Mouse (Mus musculus) naive thymus-derived CD4-positive, alpha-beta T cell, adult 2 months (primary cell): ENCODE measurements around the gene Gaa.
"Not testable (repeated sequence)": the region's sequence is repeated elsewhere in the genome, so short reads cannot be mapped to it uniquely, and the experiment has no call there.

Experiments used
- DNase-seq: peaks from one replicate; pipeline ENCODE4 v3.0.0-alpha.2; 2011; ENCODE audit warnings: low read depth

Gene Gaa

DNA sequence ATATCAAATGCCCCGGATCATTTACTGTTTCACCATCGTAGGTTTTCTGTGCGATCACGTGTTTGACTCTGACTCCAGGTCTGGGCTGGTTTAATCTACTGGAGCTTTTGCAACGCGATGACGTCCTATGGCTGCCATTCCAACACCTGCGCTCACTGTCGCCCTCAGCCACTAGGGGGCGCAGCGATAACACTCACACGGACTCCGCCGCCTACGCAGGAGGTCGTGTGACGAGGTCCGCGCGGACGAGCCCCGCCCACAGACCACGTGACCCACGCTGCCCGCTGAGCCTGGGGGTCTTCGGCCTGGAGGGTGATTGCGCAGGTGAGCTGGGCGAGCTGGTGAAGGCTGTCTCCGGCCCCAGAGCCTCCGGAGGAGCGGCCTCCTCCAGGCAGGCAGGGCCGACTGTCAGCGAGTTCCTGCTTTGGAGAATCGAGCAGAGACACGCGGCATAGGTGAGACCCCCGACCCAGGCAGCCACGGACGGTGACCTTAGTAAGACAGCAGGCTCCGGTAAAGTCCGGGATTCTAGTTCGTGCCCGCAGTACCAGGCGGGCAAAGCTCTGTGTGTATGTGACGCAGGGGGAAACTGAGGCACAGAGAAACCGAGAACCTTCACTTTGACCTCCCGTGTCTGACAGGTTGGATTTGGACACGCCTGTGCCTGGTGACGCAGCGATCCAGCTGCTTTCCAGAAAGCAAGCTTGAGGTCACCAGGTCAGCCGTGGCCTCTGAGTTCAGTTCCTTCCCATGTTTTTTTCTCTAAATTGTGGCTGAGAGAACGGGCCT is at the start of gene Gaa:
Gene Gaa (plus strand): TSS at position 120 of the 789 bp plus-strand sequence.
- peak; percentile 99 for DNase-seq

DNA sequence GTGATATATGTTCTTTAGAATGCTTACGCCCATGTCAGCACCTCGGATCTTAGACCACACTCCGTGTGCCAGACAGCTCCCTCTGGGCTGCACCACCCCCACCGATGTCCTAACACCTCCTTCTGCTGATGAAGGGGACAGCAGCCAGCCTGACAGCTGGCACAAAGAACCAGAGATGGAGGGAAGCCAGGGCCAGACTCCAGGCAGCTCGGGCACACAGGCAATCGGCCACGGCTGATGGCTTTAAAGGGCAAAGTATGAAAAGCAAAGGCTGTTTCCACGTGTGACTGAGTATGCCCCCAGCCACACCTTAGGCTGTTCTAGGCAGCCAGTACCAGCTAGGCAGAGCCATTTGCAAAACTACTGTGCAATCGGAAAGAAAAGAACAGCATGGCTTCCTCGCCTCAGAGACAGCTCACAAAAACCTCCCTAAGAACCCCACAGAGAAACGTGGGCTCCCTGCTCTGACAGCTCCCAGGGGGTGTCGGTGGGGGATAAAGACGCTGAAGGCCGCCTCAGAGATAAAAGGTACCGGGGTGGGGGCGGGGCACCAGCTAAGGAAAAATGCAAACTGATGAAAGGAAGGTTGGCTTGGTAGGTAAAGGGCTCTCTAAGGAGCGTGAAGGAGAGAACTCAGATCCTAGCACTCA is 47.7 kb upstream of the Gaa start:
- DNase-seq: no peak

GRCm38 (mm10) chr11:119221812-119222510 is 45.7 kb upstream of the Gaa start:
- no peak for DNase-seq

GRCm38 (mm10) chr11:119223124-119223890 is 44.4 kb upstream of the Gaa start:
- no peak for DNase-seq

- DNase-seq: no peak
Measured at GRCm38 (mm10) chr11:119224926-119225325, 42.8 kb upstream of the Gaa start.

GRCm38 (mm10) chr11:119225634-119226033 is 42.1 kb upstream of the Gaa start:
- no peak for DNase-seq

- no peak for DNase-seq
Measured at GRCm38 (mm10) chr11:119227591-119227990, 40.1 kb upstream of the Gaa start.

GRCm38 (mm10) chr11:119228091-119228781 is 39.5 kb upstream of the Gaa start, which contains the start of the genes Tbc1d16 and Ccdc40:
TSS of gene Tbc1d16 (minus strand) at chr11:119228499.
TSS of gene Ccdc40 (plus strand) at chr11:119228572.
- DNase-seq: peak; percentile 80

GRCm38 (mm10) chr11:119228846-119229626 is 38.7 kb upstream of the Gaa start:
- peak; percentile 85 for DNase-seq

DNA sequence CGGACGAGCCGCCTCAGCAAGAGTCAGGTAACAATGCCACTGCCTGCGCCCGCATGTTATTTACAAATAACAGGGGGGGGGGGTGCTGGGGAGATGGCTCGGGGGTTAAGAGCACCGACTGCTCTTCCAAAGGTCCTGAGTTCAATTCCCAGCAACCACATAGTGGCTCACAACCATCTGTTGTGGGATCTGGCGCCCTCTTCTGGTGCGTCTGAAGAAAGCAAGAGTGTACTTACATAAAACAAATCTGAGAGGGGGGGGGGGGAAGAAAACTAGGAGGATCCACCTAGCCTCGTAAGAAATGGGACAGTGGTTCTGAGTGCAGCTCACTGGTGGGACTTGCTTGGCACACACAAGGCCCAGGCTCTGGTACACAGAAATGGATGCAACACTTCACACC is 32.9 kb upstream of the Gaa start:
- no peak for DNase-seq

- DNase-seq: peak; percentile 87
Measured at GRCm38 (mm10) chr11:119235596-119235995, 32.1 kb upstream of the Gaa start.

- DNase-seq: no peak
Measured at GRCm38 (mm10) chr11:119236354-119236753, 31.3 kb upstream of the Gaa start.

DNA sequence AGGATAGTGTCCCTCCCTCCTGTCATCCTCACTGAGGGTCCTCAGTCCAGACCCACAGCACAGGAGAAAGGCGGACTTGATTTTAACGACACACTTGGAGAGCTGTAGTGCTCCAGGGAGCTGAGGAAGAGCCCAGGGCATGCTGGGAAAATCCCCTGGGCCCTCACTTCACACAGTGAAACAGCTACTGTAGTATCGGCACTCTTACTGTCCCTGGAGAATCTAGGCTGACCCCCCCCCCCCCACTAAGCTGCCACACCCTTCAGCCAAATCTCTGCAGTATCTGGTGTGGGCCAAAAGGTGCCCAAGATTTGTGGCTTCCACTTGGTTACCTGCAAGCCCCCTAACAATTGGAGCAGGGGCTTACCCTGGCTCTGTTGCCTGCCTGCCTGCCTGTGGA is 30.7 kb upstream of the Gaa start:
- DNase-seq: no peak

- peak; percentile 71 for DNase-seq
Measured at GRCm38 (mm10) chr11:119237568-119238304, 30.0 kb upstream of the Gaa start.

GRCm38 (mm10) chr11:119238305-119238721 is 29.4 kb upstream of the Gaa start:
- DNase-seq: peak; percentile 86

GRCm38 (mm10) chr11:119239480-119239879 is 28.2 kb upstream of the Gaa start:
- DNase-seq: no peak

- not testable (repeated sequence) for DNase-seq
Measured at GRCm38 (mm10) chr11:119245543-119245942, 22.1 kb upstream of the Gaa start.

DNA sequence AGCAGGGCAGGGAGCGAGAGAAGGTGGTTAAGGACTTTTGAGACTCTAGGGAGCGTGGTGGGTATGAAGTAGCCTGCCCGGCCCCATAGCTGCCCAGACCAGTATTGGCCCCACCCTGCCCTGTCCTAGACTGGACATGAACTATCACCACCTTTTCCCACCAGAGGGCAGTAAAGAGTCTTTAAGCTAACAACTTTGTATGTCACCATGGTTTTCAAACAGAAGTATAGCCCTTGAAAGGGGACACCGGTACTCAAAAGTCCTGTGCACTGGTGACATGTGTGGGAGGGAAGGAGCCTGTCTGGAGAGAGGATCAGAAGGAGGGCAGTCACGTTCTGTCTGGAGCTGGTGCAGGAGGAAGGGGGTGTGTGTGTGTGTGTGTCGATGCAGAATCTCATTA is 18.7 kb upstream of the Gaa start:
- DNase-seq: peak; percentile 80

GRCm38 (mm10) chr11:119250998-119251397 is 16.7 kb upstream of the Gaa start:
- no peak for DNase-seq
